ENCODE assay signal across 24 mouse cellular contexts in the genomic region with DNA sequence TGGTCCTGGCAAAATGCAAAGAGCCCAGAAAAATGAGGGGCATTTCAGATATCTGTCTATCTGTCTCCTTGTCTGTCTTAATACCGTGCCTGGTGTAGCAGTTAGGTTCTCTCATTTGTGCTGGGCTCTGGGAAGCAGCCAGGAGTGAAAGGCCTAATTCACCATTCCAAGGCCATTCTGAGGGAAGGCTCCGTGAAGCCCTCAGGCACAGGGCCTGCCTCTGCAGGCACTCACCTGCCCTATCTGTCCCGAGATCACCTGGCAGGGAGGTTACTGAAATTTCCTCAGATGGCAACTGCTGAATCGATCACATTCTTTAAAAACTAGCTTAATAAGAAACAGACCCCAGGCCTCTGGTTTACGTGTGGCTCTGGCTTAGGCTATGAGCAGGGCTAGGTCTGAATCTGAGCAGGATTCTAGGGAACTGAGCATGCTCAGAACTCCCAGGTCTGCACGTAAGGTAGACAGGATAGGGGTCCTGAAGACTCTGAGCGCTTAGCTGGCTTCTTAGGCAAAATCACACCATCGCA. TPM values are rescaled to one million over a fixed set of nuclear protein-coding genes. Genes with fewer than 3 reads are reported as not detected.
DNase-seq lines count a peak whose midpoint lies in the region; ATAC-seq lines count a peak whose summit lies in the region.
"Had no signal": no experiment of that assay in that cellular context is flagged by ENCODE, and none has a peak within 500 bp of the region (broad histone marks: within the 10 kb centered on the region; RNA-seq: fewer than 3 reads in every experiment).

No protein-coding gene starts in this region.

- no peak overlapping the region for H3K4me2 ChIP-seq in kidney, embryonic 16.5 days (replicated peaks; ENCODE audit: low read depth, low read length)
- no peak overlapping the region for H3K4me2 ChIP-seq in embryonic facial prominence, embryonic 13.5 days
- no peak overlapping the region for H3K4me2 ChIP-seq in limb, embryonic 13.5 days (replicated peaks)
- H3K4me2 ChIP-seq: lung, embryonic 15.5 days had no signal

- WGBS in kidney, embryonic 16.5 days: 74% methylated on average over 8 of the region's 8 CpGs
- WGBS in embryonic facial prominence, embryonic 13.5 days: 30% methylated on average over 8 of the region's 8 CpGs
- 39% methylated on average over 8 of the region's 8 CpGs for WGBS in limb, embryonic 13.5 days

- H3K27me3 ChIP-seq in kidney, embryonic 16.5 days (ENCODE audit: insufficient read depth, low read length): no peaks in the 10 kb centered on the region
- no peaks in the 10 kb centered on the region for H3K27me3 ChIP-seq in embryonic facial prominence, embryonic 13.5 days
- H3K27me3 ChIP-seq in limb, embryonic 13.5 days: no peaks in the 10 kb centered on the region
- H3K27me3 ChIP-seq: lung, embryonic 15.5 days had no signal

- H3K9me3 ChIP-seq in kidney, embryonic 16.5 days (ENCODE audit: low read length): no peaks in the 10 kb centered on the region
- no peaks in the 10 kb centered on the region for H3K9me3 ChIP-seq in embryonic facial prominence, embryonic 13.5 days
- H3K9me3 ChIP-seq in limb, embryonic 13.5 days: no peaks in the 10 kb centered on the region
- H3K9me3 ChIP-seq: forebrain, embryonic 10.5 days; lung, embryonic 15.5 days had no signal

- no peak overlapping the region for H3K4me3 ChIP-seq in kidney, embryonic 16.5 days (ENCODE audit: low read length)
- no peak overlapping the region for H3K4me3 ChIP-seq in embryonic facial prominence, embryonic 13.5 days
- no peak overlapping the region for H3K4me3 ChIP-seq in limb, embryonic 13.5 days
- H3K4me3 ChIP-seq: forebrain, embryonic 10.5 days; lung, embryonic 15.5 days had no signal

- peak; percentile 11 to 29 for DNase-seq in adrenal gland, postnatal 36 days
- DNase-seq in adrenal gland, adult (ENCODE audit: inconsistent age in 2 of 2, low spot score in 1 of 2): no peak
- DNase-seq in kidney, adult 11 months: no peak
- DNase-seq in gastrocnemius, postnatal 25 days: no peak
- DNase-seq: cerebellum, adult 2 months; cerebellum, postnatal 36 days; forebrain, postnatal 0 days; gastrocnemius, postnatal 10 days; lung, postnatal 4 days had no signal

- H3K36me3 ChIP-seq in kidney, embryonic 16.5 days (ENCODE audit: insufficient read depth, low read length): no peaks in the 10 kb centered on the region
- peaks cover 18% of the 10 kb centered on the region; the same call in 1 of the 2 replicates for H3K36me3 ChIP-seq in embryonic facial prominence, embryonic 13.5 days
- peaks cover 9% of the 10 kb centered on the region for H3K36me3 ChIP-seq in limb, embryonic 13.5 days
- H3K36me3 ChIP-seq: forebrain, embryonic 10.5 days; lung, embryonic 15.5 days had no signal

- no peak overlapping the region for H3K9ac ChIP-seq in kidney, embryonic 16.5 days (replicated peaks; ENCODE audit: low read length)
- H3K9ac ChIP-seq in embryonic facial prominence, embryonic 13.5 days: no peak overlapping the region
- H3K9ac ChIP-seq in limb, embryonic 13.5 days: no peak overlapping the region
- H3K9ac ChIP-seq: forebrain, postnatal 0 days; liver, embryonic 14.5 days; lung, embryonic 15.5 days had no signal

- H3K4me1 ChIP-seq in kidney, embryonic 16.5 days (ENCODE audit: insufficient read depth, low read length): peaks cover 2% of the 10 kb centered on the region
- peaks cover 29% of the 10 kb centered on the region for H3K4me1 ChIP-seq in embryonic facial prominence, embryonic 13.5 days
- peaks cover 33% of the 10 kb centered on the region for H3K4me1 ChIP-seq in limb, embryonic 13.5 days

- peak; percentile 75; the same call in 1 of the 2 replicates for ATAC-seq in kidney, embryonic 16.5 days (ENCODE audit: low FRiP score, low TSS enrichment)
- peak; percentile 34; the same call in 1 of the 2 replicates for ATAC-seq in embryonic facial prominence, embryonic 13.5 days (ENCODE audit: insufficient number of reproducible peaks, insufficient read depth, low FRiP score, low TSS enrichment, low read depth)
- ATAC-seq in limb, embryonic 13.5 days (ENCODE audit: low FRiP score, low read depth): no peak; the same call in none of the 2 replicates
- ATAC-seq: CD4-positive, CD25-positive, alpha-beta regulatory T cell, adult 4 months; forebrain, postnatal 0 days had no signal

- peak overlapping the region; percentile 36; the same call in 1 of the 2 replicates for H3K27ac ChIP-seq in kidney, embryonic 16.5 days (ENCODE audit: low read length)
- peak overlapping the region; percentile 55; the same call in 1 of the 2 replicates for H3K27ac ChIP-seq in embryonic facial prominence, embryonic 13.5 days
- peak overlapping the region; percentile 18; the same call in 1 of the 2 replicates for H3K27ac ChIP-seq in limb, embryonic 13.5 days
- H3K27ac ChIP-seq: forebrain, embryonic 10.5 days; kidney, postnatal 0 days; liver, embryonic 14.5 days; lung, embryonic 15.5 days had no signal

RNA-seq across cellular contexts. Expression of a gene that starts 11.1 kb away (rescaled TPM):
- not detected for total RNA-seq in adrenal gland, postnatal 36 days (2021)
- 0.25 and 0.50 TPM in 2 replicates for polyA plus RNA-seq in kidney, embryonic 16.5 days (2015; fragmentation: Nextera tagmentation; extraction: Ambion mirVana)
- 0.44 and 0.51 TPM in 2 replicates for polyA plus RNA-seq in embryonic facial prominence, embryonic 13.5 days (2015; fragmentation: Nextera tagmentation; extraction: Ambion mirVana)
- 0.24 and 0.29 TPM in 2 replicates for polyA plus RNA-seq in limb, embryonic 13.5 days (2015; fragmentation: Nextera tagmentation; extraction: Ambion mirVana)
- total RNA-seq in gastrocnemius, postnatal 25 days (2021): not detected
- total RNA-seq: ES-E14; forebrain, postnatal 0 days; hematopoietic stem cell, adult 5-6 weeks; layer of hippocampus, adult 8-10 months; left cerebral cortex, adult 18-20 months; left cerebral cortex, postnatal 36 days; midbrain, postnatal 0 days; neutrophil, adult 5-6 weeks had no signal
- polyA plus RNA-seq: cerebellum, adult 2 months had no signal

Comparison
In these comparisons a context has a peak if more than half of its experiments do, and no peak if none do; other contexts are left out.
1. DNase-seq: peak in adrenal gland, postnatal 36 days (2 of 2); none in adrenal gland, adult (0 of 2), kidney, adult 11 months (single experiment) and gastrocnemius, postnatal 25 days (single experiment).
2. Peak in every context shown above with its lines, with median percentiles within 50 percentile points of each other: H3K27ac ChIP-seq.